Mouse (Mus musculus) brain, embryonic 14.5 days (tissue): ENCODE results near the gene Rnf166. TPM values are rescaled to one million over a fixed set of nuclear protein-coding genes. Genes with fewer than 3 reads are reported as not detected.

ENCODE experiments used
- DNase-seq: peaks from one replicate; pipeline ENCODE4 v3.0.0-alpha.2; 2011; ENCODE audit warnings: low read depth
- CTCF ChIP-seq: fragments of 200-500 bp; IDR thresholded peaks from 2 replicates; pipeline ENCODE4 v1.5.1; 2012; ENCODE audit warnings: inconsistent platforms, mild to moderate bottlenecking, moderate library complexity, borderline replicate concordance; ENCODE audit not compliant: insufficient read depth, insufficient read length; ENCODE audit errors: extremely low read depth
- POLR2A ChIP-seq: fragments of 200-500 bp; IDR thresholded peaks from 2 replicates; pipeline ENCODE4 v1.6.1; 2012; ENCODE audit warnings: mild to moderate bottlenecking, inconsistent platforms, borderline replicate concordance; ENCODE audit not compliant: poor library complexity, insufficient read depth, insufficient read length, severe bottlenecking; ENCODE audit errors: extremely low read depth
- polyA plus RNA-seq: library from polyadenylated mRNA; depleted of rRNA; stranded (reverse); fragments of >200 nt; gene quantifications from 2 replicates; pipeline ENCODE4 v1.2.3, GENCODE M21; 2012

Gene Rnf166
- polyA plus RNA-seq, 1 experiment = 59.5 TPM

GRCm38 (mm10) chr8:122451161-122451703 lies 24.6 kb downstream of the Rnf166 start:
- TF ChIP-seq POLR2A (no peak), CTCF (no peak)
- no peak for DNase-seq

- TF ChIP-seq POLR2A = no peak
- TF ChIP-seq CTCF = no peak
- DNase-seq = no peak
Observed at GRCm38 (mm10) chr8:122445203-122445602, 30.7 kb downstream of the Rnf166 start.

- peak; percentile 97 for DNase-seq
- no peak for TF ChIP-seq CTCF
- TF ChIP-seq POLR2A = peak; percentile 19; the same call in 1 of the 2 replicates
Observed at GRCm38 (mm10) chr8:122444058-122444748, 31.7 kb downstream of the Rnf166 start.

GRCm38 (mm10) chr8:122443262-122444006 lies 32.4 kb downstream of the Rnf166 start, which contains the start of gene Mvd:
TSS of gene Mvd (minus strand) at chr8:122443422.
- TF ChIP-seq POLR2A (peak; percentile 75; the same call in 1 of the 2 replicates), CTCF (no peak)
- DNase-seq = peak; percentile 100

- DNase-seq = peak; percentile 25
- TF ChIP-seq CTCF (no peak), POLR2A (no peak)
Observed at GRCm38 (mm10) chr8:122442781-122443180, 33.1 kb downstream of the Rnf166 start.

- DNase-seq = no peak
- no peak for TF ChIP-seq POLR2A
- no peak for TF ChIP-seq CTCF
Observed at GRCm38 (mm10) chr8:122442356-122442755, 33.5 kb downstream of the Rnf166 start.

- DNase-seq = no peak
- no peak for TF ChIP-seq POLR2A
- TF ChIP-seq CTCF = no peak
Observed at GRCm38 (mm10) chr8:122441326-122441725, 34.5 kb downstream of the Rnf166 start.

- TF ChIP-seq POLR2A (no peak), CTCF (no peak)
- no peak for DNase-seq
Observed at GRCm38 (mm10) chr8:122439336-122439735, 36.5 kb downstream of the Rnf166 start.

- DNase-seq = no peak
- no peak for TF ChIP-seq POLR2A
- no peak for TF ChIP-seq CTCF
Observed at GRCm38 (mm10) chr8:122437708-122438331, 38.0 kb downstream of the Rnf166 start.

GRCm38 (mm10) chr8:122436586-122437125 lies 39.2 kb downstream of the Rnf166 start:
- no peak for DNase-seq
- no peak for TF ChIP-seq CTCF

- no peak for DNase-seq
- TF ChIP-seq POLR2A = no peak
- TF ChIP-seq CTCF = no peak
Observed at GRCm38 (mm10) chr8:122436146-122436545, 39.7 kb downstream of the Rnf166 start.
